Mouse (Mus musculus): ENCODE measurements around the gene A930033H14Rik.

DNA sequence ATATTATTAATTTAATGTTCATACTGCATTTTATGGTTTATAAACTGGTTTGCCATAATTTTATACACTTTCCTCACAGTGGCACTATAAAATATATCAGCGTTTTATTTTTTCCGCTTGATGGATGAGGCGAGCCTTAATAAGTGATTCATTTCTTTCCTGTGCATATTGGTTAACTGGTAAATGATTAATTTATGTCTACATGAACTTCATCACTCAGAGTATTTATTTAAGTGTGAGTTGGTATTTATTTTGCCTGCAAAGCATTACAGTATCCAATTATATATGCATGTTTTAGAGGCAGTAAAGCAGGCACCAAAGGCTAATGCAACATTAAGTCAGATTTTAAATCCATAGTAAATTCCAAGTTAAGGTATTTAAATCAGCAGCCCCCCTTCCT is 47.1 kb downstream of the A930033H14Rik start:
- TF ChIP-seq CTCF (IDR thresholded peaks at IDR 0.05; ENCODE audit: extremely low read depth, insufficient read depth, low read length): no peak
- no peak for TF ChIP-seq POLR2A (IDR thresholded peaks at IDR 0.05; ENCODE audit: extremely low read depth, insufficient read depth, low read length)

Measured in cortical plate, adult 2 months (tissue).